Comparison of ENCODE assay signal across 8 mouse cellular contexts in the genomic region with DNA sequence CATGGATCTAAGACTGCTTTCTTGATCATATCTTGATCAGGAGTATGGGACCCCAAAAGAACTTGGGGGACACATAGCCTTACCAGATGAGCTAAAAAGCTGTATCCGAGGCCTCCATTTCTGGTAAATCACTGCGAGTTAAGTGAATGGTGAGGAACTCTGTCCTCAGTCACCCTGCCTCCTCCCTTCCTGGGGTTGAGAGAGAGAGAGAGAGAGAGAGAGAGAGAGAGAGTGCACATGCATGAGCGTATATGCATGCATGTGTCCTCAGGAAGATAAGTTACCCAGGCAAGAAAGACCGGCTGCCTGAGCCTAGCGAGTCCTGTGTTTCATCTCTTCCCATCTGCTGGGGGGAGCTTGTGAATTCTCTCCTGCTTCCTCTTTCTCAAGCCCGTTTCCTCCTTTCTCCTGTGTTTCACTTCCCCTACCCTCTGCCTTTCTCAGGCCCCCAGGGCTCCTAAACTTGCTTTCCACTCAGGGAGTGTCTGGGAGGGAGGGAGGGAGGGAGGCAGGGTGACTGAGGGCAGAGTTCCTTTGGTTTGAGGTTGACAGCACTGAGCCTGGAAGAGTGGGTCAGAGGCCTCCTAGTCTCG. TPM values are rescaled to one million over a fixed set of nuclear protein-coding genes. Genes with fewer than 3 reads are reported as not detected.
DNase-seq lines count a peak whose midpoint lies in the region; ATAC-seq and TF ChIP-seq lines count a peak whose summit lies in the region.

No protein-coding gene starts in this region.

- WGBS in heart, adult 2 months = 42% methylated on average over 7 of the region's 7 CpGs
- WGBS in neural tube, embryonic 13.5 days = 54% methylated on average over 7 of the region's 7 CpGs
- WGBS in neural tube, embryonic 15.5 days = 73% methylated on average over 7 of the region's 7 CpGs
- 45% methylated on average over 7 of the region's 7 CpGs for WGBS in liver, embryonic 11.5 days
- WGBS in stomach, embryonic 16.5 days = 39% methylated on average over 7 of the region's 7 CpGs

- H3K9me3 ChIP-seq in neural tube, embryonic 13.5 days = no peaks in the 10 kb centered on the region
- H3K9me3 ChIP-seq in neural tube, embryonic 15.5 days (replicated peaks) = no peaks in the 10 kb centered on the region
- peaks cover under 1% of the 10 kb centered on the region; the same call in 1 of the 2 replicates for H3K9me3 ChIP-seq in liver, embryonic 11.5 days (ENCODE audit: control insufficient read depth, low read length)
- H3K9me3 ChIP-seq in stomach, embryonic 16.5 days (replicated peaks; ENCODE audit: control insufficient read depth, low read length) = no peaks in the 10 kb centered on the region

- intact Hi-C loops in heart, adult 2 months (cut with DNase I) = no loop called here

- TF ChIP-seq CTCF in heart, adult 2 months (IDR thresholded peaks at IDR 0.05) = no peak

- no peaks in the 10 kb centered on the region for H3K79me2 ChIP-seq in heart, adult 2 months (replicated peaks; ENCODE audit: control insufficient read depth, insufficient read depth, low read length)

- no peak overlapping the region for H3K9ac ChIP-seq in heart, adult 2 months (ENCODE audit: low read depth, low read length)
- H3K9ac ChIP-seq in neural tube, embryonic 13.5 days = no peak overlapping the region
- no peak overlapping the region for H3K9ac ChIP-seq in neural tube, embryonic 15.5 days (replicated peaks)
- H3K9ac ChIP-seq in liver, embryonic 11.5 days (ENCODE audit: low read depth, low read length) = no peak overlapping the region
- H3K9ac ChIP-seq in stomach, embryonic 16.5 days (ENCODE audit: low read length) = peak overlapping the region; percentile 33; the same call in 1 of the 2 replicates

- no peak for TF ChIP-seq POLR2A in heart, adult 2 months (IDR thresholded peaks at IDR 0.05; ENCODE audit: insufficient read depth, low read depth, low read length)

- no peak overlapping the region for H3K4me3 ChIP-seq in heart, adult 2 months
- no peak overlapping the region for H3K4me3 ChIP-seq in neural tube, embryonic 13.5 days
- H3K4me3 ChIP-seq in neural tube, embryonic 15.5 days (replicated peaks) = no peak overlapping the region
- no peak overlapping the region for H3K4me3 ChIP-seq in liver, embryonic 11.5 days (ENCODE audit: low read depth, low read length)
- no peak overlapping the region for H3K4me3 ChIP-seq in stomach, embryonic 16.5 days (replicated peaks; ENCODE audit: low read length)

- peak overlapping the region; percentile 85 for H3K27ac ChIP-seq in heart, adult 2 months
- H3K27ac ChIP-seq in neural tube, embryonic 13.5 days (replicated peaks) = 0 out of 2 replicates have a peak overlapping the region, but pooled peaks have one; percentile 13
- H3K27ac ChIP-seq in neural tube, embryonic 15.5 days (replicated peaks) = no peak overlapping the region
- peak overlapping the region; percentile 46 for H3K27ac ChIP-seq in liver, embryonic 11.5 days (ENCODE audit: low read depth, low read length)
- peak overlapping the region; percentile 53 for H3K27ac ChIP-seq in stomach, embryonic 16.5 days (ENCODE audit: low read length)

- H3K4me2 ChIP-seq in neural tube, embryonic 13.5 days = no peak overlapping the region
- H3K4me2 ChIP-seq in neural tube, embryonic 15.5 days = no peak overlapping the region
- H3K4me2 ChIP-seq in liver, embryonic 11.5 days = no peak overlapping the region
- H3K4me2 ChIP-seq in stomach, embryonic 16.5 days (ENCODE audit: low read depth, low read length) = no peak overlapping the region; the same call in 1 of the 2 replicates

- peak in 1 of 2 experiments; percentile 39 for DNase-seq in heart, adult 2 months
- no peak for DNase-seq in heart, postnatal 4 days
- no peak for DNase-seq in liver, embryonic 11.5 days (ENCODE audit: low spot score)
- DNase-seq in thymus, adult 18-20 months = no peak
- no peak for DNase-seq in layer of hippocampus, postnatal 36 days

- TF ChIP-seq EP300 in heart, adult 2 months (IDR thresholded peaks at IDR 0.05; ENCODE audit: insufficient read depth, low read depth, low read length) = no peak

- H3K4me1 ChIP-seq in heart, adult 2 months (ENCODE audit: control insufficient read depth, insufficient read depth, low read length) = peaks cover 46% of the 10 kb centered on the region
- peaks cover 40% of the 10 kb centered on the region for H3K4me1 ChIP-seq in neural tube, embryonic 13.5 days (replicated peaks)
- H3K4me1 ChIP-seq in neural tube, embryonic 15.5 days = peaks cover 31% of the 10 kb centered on the region
- H3K4me1 ChIP-seq in liver, embryonic 11.5 days (replicated peaks; ENCODE audit: control insufficient read depth, insufficient read depth, low read length) = peaks cover 58% of the 10 kb centered on the region
- peaks cover 46% of the 10 kb centered on the region for H3K4me1 ChIP-seq in stomach, embryonic 16.5 days (ENCODE audit: control insufficient read depth, insufficient read depth, low read length)

- ATAC-seq in neural tube, embryonic 13.5 days (ENCODE audit: low read depth) = no peak
- ATAC-seq in neural tube, embryonic 15.5 days (ENCODE audit: low FRiP score) = no peak
- ATAC-seq in liver, embryonic 11.5 days (replicated peaks; ENCODE audit: low FRiP score) = no peak
- no peak for ATAC-seq in stomach, embryonic 16.5 days (ENCODE audit: insufficient read depth, low FRiP score)

- peaks cover 8% of the 10 kb centered on the region for H3K36me3 ChIP-seq in heart, adult 2 months (ENCODE audit: control insufficient read depth, insufficient read depth, low read length)
- no peaks in the 10 kb centered on the region for H3K36me3 ChIP-seq in neural tube, embryonic 13.5 days
- H3K36me3 ChIP-seq in neural tube, embryonic 15.5 days = no peaks in the 10 kb centered on the region
- H3K36me3 ChIP-seq in liver, embryonic 11.5 days (ENCODE audit: control insufficient read depth, insufficient read depth, low read length) = peaks cover 11% of the 10 kb centered on the region
- no peaks in the 10 kb centered on the region for H3K36me3 ChIP-seq in stomach, embryonic 16.5 days (ENCODE audit: control insufficient read depth, insufficient read depth, low read length)

- H3K27me3 ChIP-seq in heart, adult 2 months (ENCODE audit: control insufficient read depth, insufficient read depth, low read length) = no peaks in the 10 kb centered on the region
- H3K27me3 ChIP-seq in neural tube, embryonic 13.5 days = peaks cover 10% of the 10 kb centered on the region
- peaks cover 9% of the 10 kb centered on the region for H3K27me3 ChIP-seq in neural tube, embryonic 15.5 days (replicated peaks)
- no peaks in the 10 kb centered on the region for H3K27me3 ChIP-seq in liver, embryonic 11.5 days (replicated peaks; ENCODE audit: control insufficient read depth, insufficient read depth, low read length)
- no peaks in the 10 kb centered on the region for H3K27me3 ChIP-seq in stomach, embryonic 16.5 days (ENCODE audit: control insufficient read depth, insufficient read depth, low read length)

RNA-seq across cellular contexts. Expression of gene Ccdc97, which starts 12.2 kb away (rescaled TPM):
- 10 to 100 TPM; 51.8 to 59.3 TPM for total RNA-seq in heart, adult 2 months (2021)
- polyA plus RNA-seq in heart, adult 2 months (2012; rRNA removed) = 62.9 and 72.6 TPM in 2 replicates
- 10 to 100 TPM; 42.9 to 44.9 TPM for total RNA-seq in heart, postnatal 4 days (2021)
- polyA plus RNA-seq in neural tube, embryonic 13.5 days (2015; fragmentation: Nextera tagmentation; extraction: Ambion mirVana) = 33.0 and 38.2 TPM in 2 replicates
- 30.2 and 33.2 TPM in 2 replicates for polyA plus RNA-seq in neural tube, embryonic 15.5 days (2015; fragmentation: Nextera tagmentation; extraction: Ambion mirVana)
- 33.2 and 33.9 TPM in 2 replicates for polyA plus RNA-seq in liver, embryonic 11.5 days (2014; fragmentation: Nextera tagmentation; extraction: Ambion mirVana)
- 19.6 and 22.5 TPM in 2 replicates for polyA plus RNA-seq in stomach, embryonic 16.5 days (2015; fragmentation: Nextera tagmentation; extraction: Ambion mirVana)
- total RNA-seq in layer of hippocampus, postnatal 36 days (2021) = 10 to 100 TPM; 57.4 to 64.6 TPM

RNA-seq across cellular contexts. Expression of gene Tgfb1, which starts 19.9 kb away (rescaled TPM):
- 10 to 100 TPM; 21.5 to 22.5 TPM for total RNA-seq in heart, adult 2 months (2021)
- 16.3 and 24.7 TPM in 2 replicates for polyA plus RNA-seq in heart, adult 2 months (2012; rRNA removed)
- 10 to 100 TPM; 40.9 to 42.4 TPM for total RNA-seq in heart, postnatal 4 days (2021)
- polyA plus RNA-seq in neural tube, embryonic 13.5 days (2015; fragmentation: Nextera tagmentation; extraction: Ambion mirVana) = 1.2 and 2.1 TPM in 2 replicates
- polyA plus RNA-seq in neural tube, embryonic 15.5 days (2015; fragmentation: Nextera tagmentation; extraction: Ambion mirVana) = 0.88 and 1.8 TPM in 2 replicates
- polyA plus RNA-seq in liver, embryonic 11.5 days (2014; fragmentation: Nextera tagmentation; extraction: Ambion mirVana) = 14.4 and 16.4 TPM in 2 replicates
- polyA plus RNA-seq in stomach, embryonic 16.5 days (2015; fragmentation: Nextera tagmentation; extraction: Ambion mirVana) = 1.4 and 2.8 TPM in 2 replicates
- total RNA-seq in layer of hippocampus, postnatal 36 days (2021) = 1 to 10 TPM; 6.0 to 8.0 TPM

RNA-seq across cellular contexts. Expression of gene B9d2, which starts 26.1 kb away (rescaled TPM):
- 10 to 100 TPM in 1 of 2 experiments, 1 to 10 TPM in 1; 7.9 to 10.2 TPM for total RNA-seq in heart, adult 2 months (2021)
- 31.5 and 32.2 TPM in 2 replicates for polyA plus RNA-seq in heart, adult 2 months (2012; rRNA removed)
- 10 to 100 TPM; 15.5 to 16.4 TPM for total RNA-seq in heart, postnatal 4 days (2021)
- 33.6 and 42.6 TPM in 2 replicates for polyA plus RNA-seq in neural tube, embryonic 13.5 days (2015; fragmentation: Nextera tagmentation; extraction: Ambion mirVana)
- polyA plus RNA-seq in neural tube, embryonic 15.5 days (2015; fragmentation: Nextera tagmentation; extraction: Ambion mirVana) = 42.9 and 46.9 TPM in 2 replicates
- polyA plus RNA-seq in liver, embryonic 11.5 days (2014; fragmentation: Nextera tagmentation; extraction: Ambion mirVana) = 38.2 and 40.9 TPM in 2 replicates
- 21.9 and 24.4 TPM in 2 replicates for polyA plus RNA-seq in stomach, embryonic 16.5 days (2015; fragmentation: Nextera tagmentation; extraction: Ambion mirVana)
- 10 to 100 TPM; 23.9 to 24.4 TPM for total RNA-seq in layer of hippocampus, postnatal 36 days (2021)

RNA-seq across cellular contexts. Expression of gene Tmem91, which starts 31.7 kb away (rescaled TPM):
- not detected for total RNA-seq in heart, adult 2 months (2021)
- 1.1 TPM in 1 of 2 replicates, not detected in the other for polyA plus RNA-seq in heart, adult 2 months (2012; rRNA removed)
- total RNA-seq in heart, postnatal 4 days (2021) = under 1 TPM in 1 of 2 experiments, not detected in 1; 0.56 TPM
- 13.1 and 14.3 TPM in 2 replicates for polyA plus RNA-seq in neural tube, embryonic 13.5 days (2015; fragmentation: Nextera tagmentation; extraction: Ambion mirVana)
- 73.9 and 97.4 TPM in 2 replicates for polyA plus RNA-seq in neural tube, embryonic 15.5 days (2015; fragmentation: Nextera tagmentation; extraction: Ambion mirVana)
- 2.5 and 3.3 TPM in 2 replicates for polyA plus RNA-seq in liver, embryonic 11.5 days (2014; fragmentation: Nextera tagmentation; extraction: Ambion mirVana)
- polyA plus RNA-seq in stomach, embryonic 16.5 days (2015; fragmentation: Nextera tagmentation; extraction: Ambion mirVana) = 3.4 and 3.5 TPM in 2 replicates
- total RNA-seq in layer of hippocampus, postnatal 36 days (2021) = 10 to 100 TPM; 13.8 to 14.9 TPM

RNA-seq across cellular contexts. Expression of gene Exosc5, which starts 47.7 kb away (rescaled TPM):
- 10 to 100 TPM; 16.6 to 20.5 TPM for total RNA-seq in heart, adult 2 months (2021)
- 21.0 and 23.5 TPM in 2 replicates for polyA plus RNA-seq in heart, adult 2 months (2012; rRNA removed)
- 10 to 100 TPM; 18.8 to 19.6 TPM for total RNA-seq in heart, postnatal 4 days (2021)
- polyA plus RNA-seq in neural tube, embryonic 13.5 days (2015; fragmentation: Nextera tagmentation; extraction: Ambion mirVana) = 41.8 and 45.1 TPM in 2 replicates
- polyA plus RNA-seq in neural tube, embryonic 15.5 days (2015; fragmentation: Nextera tagmentation; extraction: Ambion mirVana) = 36.8 and 55.4 TPM in 2 replicates
- 125 and 139 TPM in 2 replicates for polyA plus RNA-seq in liver, embryonic 11.5 days (2014; fragmentation: Nextera tagmentation; extraction: Ambion mirVana)
- polyA plus RNA-seq in stomach, embryonic 16.5 days (2015; fragmentation: Nextera tagmentation; extraction: Ambion mirVana) = 70.0 and 73.0 TPM in 2 replicates
- 10 to 100 TPM; 28.6 to 28.7 TPM for total RNA-seq in layer of hippocampus, postnatal 36 days (2021)
